Comparison of ENCODE assay signal across 9 mouse cellular contexts in the genomic region with DNA sequence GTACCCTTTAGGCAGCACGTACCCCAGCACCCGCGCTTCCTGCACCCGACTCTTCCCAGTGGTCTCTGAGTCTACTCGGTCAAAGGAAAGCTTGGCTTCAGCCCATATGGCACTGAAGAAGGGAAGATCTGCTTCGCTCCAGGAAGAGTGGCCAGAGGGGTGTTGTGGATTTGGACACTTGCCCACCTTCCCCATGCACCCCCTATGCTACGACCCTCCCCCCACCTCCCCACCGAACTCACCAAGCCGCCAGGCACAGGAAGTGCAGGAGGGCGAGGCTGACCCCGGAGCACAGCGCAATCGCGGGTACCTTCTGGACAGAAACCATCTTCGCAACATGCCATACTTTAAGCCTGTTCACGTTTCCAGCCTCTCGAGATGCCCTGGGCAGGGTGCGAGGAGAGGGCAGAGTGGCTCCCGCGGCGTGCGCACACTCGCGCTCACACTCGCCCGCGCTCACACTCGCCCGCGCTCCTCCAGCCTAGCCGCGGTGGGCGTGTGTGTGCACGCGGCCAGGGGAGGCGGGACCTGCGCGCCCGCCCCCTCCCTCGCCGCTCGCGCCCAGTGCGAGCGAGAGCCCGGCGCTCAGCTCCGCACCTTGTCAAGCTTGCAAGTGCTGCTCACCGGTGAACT. TPM values are rescaled to one million over a fixed set of nuclear protein-coding genes. Genes with fewer than 3 reads are reported as not detected.
A peak's percentile ranks its signal among the peaks of the same experiment; 100 is the strongest.
DNase-seq lines count a peak whose midpoint lies in the region; TF ChIP-seq lines count a peak whose summit lies in the region.
"Had no signal": no experiment of that assay in that cellular context is flagged by ENCODE, and none has a peak within 500 bp of the region (broad histone marks: within the 10 kb centered on the region; RNA-seq: fewer than 3 reads in every experiment).

A gene (plus strand): TSS at position 632 of the 633 bp plus-strand sequence.

- H3K27me3 ChIP-seq in kidney, adult 2 months (replicated peaks; ENCODE audit: control insufficient read depth, insufficient read depth, low read length) = no peaks in the 10 kb centered on the region
- peaks cover 48% of the 10 kb centered on the region for H3K27me3 ChIP-seq in embryonic facial prominence, embryonic 10.5 days (replicated peaks; ENCODE audit: low read depth, poor library complexity, severe bottlenecking)

- H3K27ac ChIP-seq in kidney, adult 2 months (ENCODE audit: insufficient read depth, low read depth, low read length) = no peak within 1 kb of the TSS
- H3K27ac ChIP-seq in embryonic facial prominence, embryonic 10.5 days (replicated peaks) = no peak within 1 kb of the TSS; the same call in 1 of the 2 replicates

- H3K4me3 ChIP-seq in kidney, adult 2 months (ENCODE audit: insufficient read depth, low read depth, low read length) = peak within 1 kb of the TSS; percentile 36; the same call in 1 of the 2 replicates
- H3K4me3 ChIP-seq in embryonic facial prominence, embryonic 10.5 days = peak within 1 kb of the TSS; percentile 67
- H3K4me3 ChIP-seq: myocyte had no signal

- TF ChIP-seq CTCF in kidney, adult 2 months (conservative IDR thresholded peaks at IDR 0.05; ENCODE audit: insufficient read depth, insufficient read length, low read depth, low read length) = no peak

- H3K36me3 ChIP-seq in kidney, adult 2 months (ENCODE audit: control insufficient read depth, insufficient read depth, low read length) = no peaks in the 10 kb centered on the region
- no peaks in the 10 kb centered on the region for H3K36me3 ChIP-seq in embryonic facial prominence, embryonic 10.5 days (replicated peaks)

- H3K9me3 ChIP-seq in embryonic facial prominence, embryonic 10.5 days = no peaks in the 10 kb centered on the region

- no peak for TF ChIP-seq POLR2A in kidney, adult 2 months (IDR thresholded peaks at IDR 0.05; ENCODE audit: low read depth, low read length)

- no peaks in the 10 kb centered on the region for H3K4me1 ChIP-seq in kidney, adult 2 months (ENCODE audit: control insufficient read depth, insufficient read depth, low read length)
- peaks cover 18% of the 10 kb centered on the region for H3K4me1 ChIP-seq in embryonic facial prominence, embryonic 10.5 days

- DNase-seq in kidney, adult 2 months = peak; percentile 1
- no peak for DNase-seq in kidney, adult 11 months
- peak; percentile 63 for DNase-seq in embryonic facial prominence, embryonic 10.5 days (ENCODE audit: low spot score)
- peak; percentile 11 for DNase-seq in heart, postnatal 4 days
- DNase-seq in layer of hippocampus, postnatal 36 days = peak; percentile 58
- peak; percentile 9 for DNase-seq in lung, postnatal 36 days
- peak; percentile 67 to 76 for DNase-seq in right cerebral cortex, postnatal 10 days (ENCODE audit: low spot score in 2 of 2)
- no peak for DNase-seq in Muller cell, postnatal 12 days (ENCODE audit: inconsistent ontology term)

- WGBS in kidney, adult 2 months = under 1% methylated on average over 49 of the region's 49 CpGs
- under 1% methylated on average over 49 of the region's 49 CpGs for whole genome bisulfite sequencing in embryonic facial prominence, embryonic 10.5 days

RNA-seq across cellular contexts. Expression of the gene that starts here (rescaled TPM):
- polyA plus RNA-seq in kidney, adult 2 months (2012; rRNA removed) = 0.04 and 0.08 TPM in 2 replicates
- 0.12 and 0.20 TPM in 2 replicates for polyA plus RNA-seq in embryonic facial prominence, embryonic 10.5 days (2016; fragmentation: Nextera tagmentation; extraction: Ambion mirVana)
- under 1 TPM; 0.14 to 0.38 TPM for total RNA-seq in heart, postnatal 4 days (2021)
- total RNA-seq in layer of hippocampus, postnatal 36 days (2021) = 100 to 1,000 TPM; 133 to 147 TPM

Comparison
In these comparisons a context has a peak if more than half of its experiments do, and no peak if none do; other contexts are left out.
1. RNA of the gene that starts here (total RNA-seq): 133 to 147 TPM in layer of hippocampus, postnatal 36 days; 0.14 to 0.38 TPM in heart, postnatal 4 days; every median in the first group is over 10 times any median in the second.
2. Peak in DNase-seq and H3K4me3 ChIP-seq in kidney, adult 2 months; RNA of the gene not detected or under 1 TPM.
3. Peak in DNase-seq and H3K4me3 ChIP-seq in embryonic facial prominence, embryonic 10.5 days; RNA of the gene not detected or under 1 TPM.
4. Peak in DNase-seq in heart, postnatal 4 days; RNA of the gene not detected or under 1 TPM.
5. DNase-seq: peak in layer of hippocampus, postnatal 36 days (2 of 2), lung, postnatal 36 days (single experiment) and right cerebral cortex, postnatal 10 days (2 of 2); none in kidney, adult 11 months (single experiment) and Muller cell, postnatal 12 days (single experiment).